Mouse (Mus musculus) erythroblast, adult 5-6 weeks (primary cell): ENCODE results near the gene Plek. TPM values are rescaled to one million over a fixed set of nuclear protein-coding genes. Genes with fewer than 3 reads are reported as not detected.

Source experiments
- ATAC-seq: replicated peaks from 2 replicates; pipeline ENCODE4 v1.8.0; 2016; ENCODE audit warnings: moderate number of reproducible peaks, mild to moderate bottlenecking, moderate TSS enrichment, inconsistent platforms; ENCODE audit not compliant: poor library complexity, low FRiP score, severe bottlenecking
- total RNA-seq, 2 experiments: library from RNA; stranded (forward) in 1 of 2; stranded (reverse) in 1 of 2; fragments of 150-400 nt in 1 of 2; fragments of 200-764, 138-1000 nt in 1 of 2; gene quantifications; 2 replicates each; pipeline versions ENCODE4 v1.2.3 to v1.2.4; 2015 to 2017; ENCODE audit warnings: low replicate concordance in 2 of 2

The Plek gene
- total RNA-seq, 2 experiments from 2014 or later, result 25.0 to 28.0 TPM

DNA sequence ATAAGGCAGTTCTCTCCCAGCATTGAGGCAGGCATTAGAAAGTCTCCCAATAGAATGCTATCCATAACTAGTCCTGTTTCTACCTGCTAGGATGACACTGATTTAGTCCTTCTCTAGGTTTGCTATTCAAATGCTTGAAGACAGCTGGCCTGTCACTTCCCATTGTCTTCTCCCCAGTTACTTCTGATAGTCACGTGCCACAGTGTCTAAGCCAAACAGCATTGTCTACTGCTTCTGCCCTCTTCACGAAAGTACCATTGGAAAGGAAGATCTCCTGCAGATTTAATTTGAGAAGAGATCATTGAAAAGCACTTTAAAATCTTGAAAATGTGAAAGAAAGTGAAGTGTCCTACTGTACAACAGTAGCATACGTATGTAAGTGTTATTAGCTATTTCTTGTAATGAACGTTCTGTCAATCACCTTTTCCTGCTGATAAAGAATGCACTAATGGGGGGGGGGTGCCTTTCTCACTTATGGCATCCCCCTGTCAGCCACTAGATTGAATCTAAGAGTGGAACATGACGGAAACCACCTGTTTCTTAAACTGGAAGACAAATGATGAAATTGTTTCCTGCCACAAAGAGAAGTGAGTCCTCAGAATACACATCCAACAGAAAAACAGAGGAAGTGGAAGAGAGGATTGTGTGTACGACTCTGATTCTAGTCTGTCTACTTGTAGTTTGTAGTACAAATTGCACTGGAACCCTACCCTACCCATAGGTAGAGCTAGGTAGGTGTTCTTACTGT, 95.9 kb downstream of the Plek start:
- ATAC-seq, result no peak

GRCm38 (mm10) chr11:16951761-16952010, 100.5 kb downstream of the Plek start:
- ATAC-seq, result no peak; the same call in 1 of the 2 replicates

DNA sequence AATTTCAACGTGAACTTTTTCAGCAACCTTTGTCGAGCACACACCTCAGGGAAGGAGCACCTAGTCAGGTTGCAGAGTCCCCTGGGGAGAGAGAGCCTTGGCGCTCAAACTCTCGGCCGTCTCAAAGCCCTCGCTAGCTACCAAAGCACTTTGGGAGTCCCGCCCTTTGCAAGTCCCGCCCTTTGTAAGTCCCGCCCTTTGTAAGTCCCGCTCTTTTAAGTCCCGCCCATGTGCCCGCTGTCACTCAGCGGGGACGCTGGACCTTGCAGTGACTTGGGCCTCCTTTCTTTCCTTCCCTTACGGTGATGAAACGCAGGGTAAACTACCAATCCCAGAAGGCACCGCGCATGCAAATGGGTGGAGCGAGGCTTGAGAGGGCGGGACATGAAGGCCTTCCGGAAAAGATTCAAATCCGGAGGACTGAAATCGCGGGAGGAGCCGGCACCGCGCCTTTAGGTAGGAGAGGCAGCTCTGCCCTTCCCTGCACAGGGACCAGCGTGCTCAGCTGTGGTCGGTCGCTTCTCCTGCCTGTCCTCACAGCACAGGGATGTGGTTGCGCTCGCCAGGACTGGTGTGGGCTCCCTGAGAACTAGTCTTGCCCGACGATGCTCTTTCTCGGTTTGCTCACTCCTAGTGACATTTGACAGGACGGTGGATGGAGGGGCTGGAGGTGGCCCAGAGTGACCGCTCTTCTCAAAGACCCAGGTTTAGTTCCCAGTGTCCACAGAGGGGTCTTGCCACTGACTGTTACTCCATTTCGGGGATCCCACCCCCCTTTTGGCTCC, 101.0 kb downstream of the Plek start, which contains the start of gene Fbxo48:
TSS of gene Fbxo48 (plus strand) at position 400 of the 785 bp plus-strand sequence.
- peak; percentile 95 for ATAC-seq

DNA sequence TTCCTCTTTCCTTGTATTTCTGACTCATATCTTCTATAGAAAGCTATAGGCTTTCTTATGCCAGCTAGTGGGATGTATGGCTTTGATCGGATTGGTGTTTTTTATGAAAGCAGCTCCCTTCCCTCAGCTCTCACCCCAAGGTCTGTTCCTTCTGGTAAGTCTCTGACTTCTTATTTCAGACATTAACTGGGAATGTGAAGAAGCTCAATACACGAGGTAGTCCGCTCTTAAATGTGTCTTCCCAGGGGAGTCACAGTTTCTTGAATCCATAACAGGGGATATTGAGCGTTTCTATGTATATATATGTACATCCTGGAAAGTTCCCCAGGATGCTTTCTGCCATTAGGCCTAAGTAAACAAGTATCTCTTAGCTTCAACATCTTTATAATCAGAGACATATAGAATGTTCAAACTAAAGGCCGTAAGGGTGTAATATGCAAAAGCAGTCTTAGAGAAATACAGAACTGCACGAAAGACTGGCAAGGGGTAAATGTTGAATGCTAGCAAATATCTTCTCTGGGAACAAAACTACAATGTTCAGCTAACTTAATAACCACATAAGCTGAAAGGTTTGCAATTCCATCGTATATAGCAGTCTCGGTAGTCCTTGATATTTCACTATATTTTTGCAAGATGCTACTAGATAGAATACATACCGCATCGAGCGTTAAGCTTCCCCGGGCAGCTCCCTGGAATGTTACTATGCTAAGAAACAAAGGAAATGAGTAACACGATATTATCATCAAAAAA, 101.8 kb downstream of the Plek start:
- peak; percentile 9 for ATAC-seq

DNA sequence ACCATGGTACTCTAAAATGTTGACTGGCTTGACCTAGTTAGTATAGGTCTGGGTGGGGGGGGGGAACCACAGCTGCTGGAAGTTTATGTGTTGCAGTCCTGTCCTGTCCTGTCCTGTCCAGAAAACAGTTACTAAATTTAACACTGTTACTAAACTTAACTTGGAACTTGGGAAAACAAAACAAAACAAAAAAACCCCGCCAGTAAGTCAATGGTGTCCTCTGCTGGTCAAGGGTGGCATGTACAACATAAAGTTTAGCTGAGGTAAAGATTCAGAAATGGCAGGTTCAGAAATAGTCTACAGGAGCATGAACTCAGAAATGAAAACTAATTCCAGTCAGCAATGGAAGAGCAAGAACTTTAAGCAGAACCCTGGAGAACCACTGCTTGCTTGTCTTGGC, 103.4 kb downstream of the Plek start:
- ATAC-seq, result 0 out of 2 replicates have a peak, but pooled peaks have one; percentile 26

GRCm38 (mm10) chr11:16943016-16943415, 109.2 kb downstream of the Plek start:
- no peak for ATAC-seq

GRCm38 (mm10) chr11:16941973-16942452, 110.2 kb downstream of the Plek start:
- ATAC-seq, result no peak

DNA sequence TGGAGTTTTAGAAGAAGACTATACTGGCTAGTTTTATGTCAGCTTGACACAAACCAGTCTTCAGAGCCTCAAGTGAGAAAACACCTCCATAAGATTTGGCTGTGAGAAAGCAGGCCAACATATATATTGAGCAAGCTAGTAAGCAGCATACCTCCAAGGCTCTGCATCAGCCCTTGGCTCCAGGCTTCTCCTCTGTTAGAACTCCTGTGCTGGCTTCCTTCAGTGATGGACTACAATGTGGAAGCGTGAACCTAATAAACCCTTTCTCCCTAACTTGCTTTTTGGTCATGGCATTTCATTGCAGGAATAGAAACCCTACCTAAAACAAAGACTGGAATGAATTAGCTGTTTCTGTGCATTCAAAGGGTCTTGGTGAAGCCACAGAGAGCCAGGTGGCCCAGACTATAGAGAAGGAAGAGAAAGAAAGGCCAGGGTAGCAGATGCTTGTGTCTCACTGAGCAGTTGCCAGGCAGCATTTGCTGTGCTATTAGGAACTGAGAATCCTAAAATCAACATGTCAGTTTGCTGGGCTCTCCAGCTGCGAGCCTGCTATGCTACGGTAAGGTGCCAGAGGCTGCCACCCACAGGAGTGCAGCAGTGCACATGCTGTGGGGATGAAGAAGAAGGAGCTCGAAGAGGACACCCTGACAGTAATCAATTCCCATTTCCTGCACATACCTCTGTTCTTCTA, 110.9 kb downstream of the Plek start:
- ATAC-seq, result no peak

DNA sequence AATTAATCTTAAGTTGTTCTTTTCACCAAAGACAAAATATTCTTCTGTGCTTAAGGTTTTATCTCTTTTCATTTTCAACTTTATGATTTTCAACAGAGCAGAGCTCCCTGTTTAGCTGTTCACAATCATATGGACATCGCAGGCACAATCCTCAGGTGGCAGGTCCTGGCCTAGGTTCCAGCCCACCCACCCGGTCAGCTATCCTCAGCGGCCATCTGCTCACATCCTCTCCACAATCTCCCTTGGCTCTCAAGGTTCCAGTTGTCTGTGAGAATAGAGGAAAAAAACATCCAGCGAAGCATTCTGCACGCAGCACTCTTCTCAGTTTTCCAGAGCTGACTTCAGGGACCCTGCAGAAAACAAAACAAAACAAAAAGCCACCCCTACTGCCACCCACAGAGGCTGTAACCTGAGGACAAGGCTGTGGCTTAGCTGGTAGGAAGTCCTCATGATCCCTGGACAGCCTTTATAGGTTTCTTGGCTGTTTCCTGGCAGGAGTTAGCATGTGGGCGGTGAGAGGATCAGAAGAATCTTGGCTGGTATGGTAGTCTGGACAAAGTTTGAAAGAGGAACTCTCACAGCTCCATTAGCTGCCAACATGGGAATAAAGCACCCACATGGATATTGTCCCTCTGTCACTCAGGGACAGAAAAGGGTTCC, 116.5 kb downstream of the Plek start:
- no peak for ATAC-seq

- no peak for ATAC-seq
These were observed 120.0 kb downstream of the Plek start for GRCm38 (mm10) chr11:16932159-16932558.

Other genes with a start within 250 kb of the Plek start
- gene Fbxo48, start 101.0 kb downstream of the Plek start, total RNA-seq (2015; ENCODE audit: low replicate concordance), result 2.3 and 14.6 TPM in 2 replicates
- gene Fbxo48, start 101.0 kb downstream of the Plek start, total RNA-seq (2017; ENCODE audit: low replicate concordance), result 9.0 and 11.3 TPM in 2 replicates
- gene Cnrip1, start 795 bp downstream of the Plek start, total RNA-seq (2015; ENCODE audit: low replicate concordance), result not detected in 2 replicates
- 1.1 TPM in 1 of 2 replicates, not detected in the other for gene Cnrip1, start 795 bp downstream of the Plek start, total RNA-seq (2017; ENCODE audit: low replicate concordance)
- 19.6 and 21.5 TPM in 2 replicates for gene Ppp3r1, start 106.9 kb upstream of the Plek start, total RNA-seq (2015; ENCODE audit: low replicate concordance)
- 18.3 and 19.1 TPM in 2 replicates for gene Ppp3r1, start 106.9 kb upstream of the Plek start, total RNA-seq (2017; ENCODE audit: low replicate concordance)
- 3.3 and 7.1 TPM in 2 replicates for gene Wdr92, start 129.7 kb upstream of the Plek start, total RNA-seq (2015; ENCODE audit: low replicate concordance)
- 7.8 and 14.5 TPM in 2 replicates for gene Wdr92, start 129.7 kb upstream of the Plek start, total RNA-seq (2017; ENCODE audit: low replicate concordance)
- gene Pno1, start 159.2 kb upstream of the Plek start, total RNA-seq (2015; ENCODE audit: low replicate concordance), result 8.5 and 15.0 TPM in 2 replicates
- gene Pno1, start 159.2 kb upstream of the Plek start, total RNA-seq (2017; ENCODE audit: low replicate concordance), result 9.5 and 12.3 TPM in 2 replicates
- gene C1d, start 205.2 kb upstream of the Plek start, total RNA-seq (2015; ENCODE audit: low replicate concordance), result 16.3 and 21.3 TPM in 2 replicates
- 12.4 and 28.2 TPM in 2 replicates for gene C1d, start 205.2 kb upstream of the Plek start, total RNA-seq (2017; ENCODE audit: low replicate concordance)